Mouse (Mus musculus) neural tube, embryonic 14.5 days (tissue): Measurements from ENCODE around the gene Gm10188. TPM values are rescaled to one million over a fixed set of nuclear protein-coding genes. Genes with fewer than 3 reads are reported as not detected.

Experiments
- ATAC-seq: fragments of 200-750 bp; cut with Nextera tagmentation; 2 replicates; pipeline ENCODE4 v1.8.0; 2017; ENCODE audit warnings: low read depth, mild to moderate bottlenecking, moderate TSS enrichment, moderate library complexity
- H3K27ac ChIP-seq: fragments of 300-500 bp; sonication (generic); 2 replicates; pipeline ENCODE4 v1.5.1; 2014; ENCODE audit warnings: low read depth, mild to moderate bottlenecking, control low read depth, low read length, moderate library complexity, mixed read lengths
- H3K27me3 ChIP-seq: fragments of 300-500 bp; sonication (generic); 2 replicates; pipeline ENCODE4 v1.6.1; 2014; ENCODE audit warnings: low read length; ENCODE audit not compliant: control insufficient read depth, insufficient read depth
- H3K36me3 ChIP-seq: fragments of 300-500 bp; sonication (generic); 2 replicates; pipeline ENCODE4 v1.6.1; 2014; ENCODE audit warnings: low read length, mixed read lengths; ENCODE audit not compliant: control insufficient read depth, insufficient read depth
- H3K4me1 ChIP-seq: fragments of 300-500 bp; sonication (generic); 2 replicates; pipeline ENCODE4 v1.6.1; 2014; ENCODE audit warnings: low read length; ENCODE audit not compliant: control insufficient read depth, insufficient read depth
- H3K4me2 ChIP-seq: fragments of 300-500 bp; sonication (generic); 2 replicates; pipeline ENCODE4 v1.6.1; 2014; ENCODE audit warnings: mild to moderate bottlenecking, low read depth, low read length, control low read depth
- H3K4me3 ChIP-seq: fragments of 300-500 bp; sonication (generic); 2 replicates; pipeline ENCODE4 v1.5.1; 2014; ENCODE audit warnings: low read depth, low read length, control low read depth, mixed read lengths
- H3K9ac ChIP-seq: fragments of 300-500 bp; sonication (generic); replicated peaks from 2 replicates; pipeline ENCODE4 v1.6.1; 2014; ENCODE audit warnings: low read depth, mild to moderate bottlenecking, control low read depth, low read length, mixed read lengths
- H3K9me3 ChIP-seq: fragments of 300-500 bp; sonication (generic); 2 replicates; pipeline ENCODE4 v1.6.1; 2016; ENCODE audit warnings: low read length; ENCODE audit not compliant: control insufficient read depth
- WGBS: fragments of 180-500 bp; shearing (Covaris S2); extraction: QIAGEN DNeasy Blood & Tissue Kit; methylation state at CpG from one replicate; pipeline ENCODE4 v1.1.7; 2014; 5-methylcytosine and 5-hydroxymethylcytosine counted together
- polyA plus RNA-seq: library from polyadenylated mRNA; unstranded; fragments of >200 nt; fragmentation: Nextera tagmentation; extraction: Ambion mirVana; gene quantifications from 2 replicates; pipeline ENCODE4 v1.2.1, GENCODE M21; 2014

The Gm10188 gene
- polyA plus RNA-seq, 1 experiment from 2014 or later: 0.74 TPM

DNA sequence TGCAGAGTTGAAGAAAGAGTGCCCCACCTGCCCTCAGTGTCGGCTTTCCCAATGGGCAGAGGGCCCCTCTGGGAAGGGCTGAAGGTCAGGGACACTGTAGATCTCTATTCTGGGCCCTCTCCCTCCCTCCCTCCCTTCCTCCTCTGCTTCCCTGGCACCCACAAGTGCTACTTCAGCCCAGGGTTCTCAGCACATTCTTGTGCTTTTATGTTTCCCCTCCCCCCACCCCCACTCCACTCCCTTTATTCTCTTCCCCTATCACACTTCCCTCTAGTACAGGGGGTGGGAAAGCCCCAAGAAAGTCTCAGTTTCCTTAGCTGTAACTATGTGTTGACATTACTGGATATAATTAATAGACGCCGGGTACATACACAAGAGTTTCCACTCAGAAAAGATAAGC is 34.9 kb downstream of the Gm10188 start:
- peaks cover 56% of the 10 kb centered on the region for H3K4me1 ChIP-seq
- H3K27ac ChIP-seq: no peak overlapping the region
- ATAC-seq: no peak
- no peaks in the 10 kb centered on the region for H3K36me3 ChIP-seq
- 0 out of 2 replicates have a peak overlapping the region, but pooled peaks have one; percentile 8 for H3K9ac ChIP-seq
- 52% methylated on average over 3 of the region's 3 CpGs for WGBS
- H3K27me3 ChIP-seq: no peaks in the 10 kb centered on the region
- peak overlapping the region; percentile 94; the same call in 1 of the 2 replicates for H3K4me3 ChIP-seq
- peak overlapping the region; percentile 68; the same call in 1 of the 2 replicates for H3K4me2 ChIP-seq
- no peaks in the 10 kb centered on the region for H3K9me3 ChIP-seq

GRCm38 (mm10) chr1:132193806-132194205 is 35.8 kb downstream of the Gm10188 start:
- 46% methylated on average over 3 of the region's 3 CpGs for WGBS
- H3K27me3 ChIP-seq: no peaks in the 10 kb centered on the region
- H3K36me3 ChIP-seq: no peaks in the 10 kb centered on the region
- peaks cover 56% of the 10 kb centered on the region for H3K4me1 ChIP-seq
- no peaks in the 10 kb centered on the region for H3K9me3 ChIP-seq
- no peak overlapping the region for H3K27ac ChIP-seq
- H3K4me2 ChIP-seq: peak overlapping the region; percentile 68
- peak overlapping the region; percentile 94 for H3K4me3 ChIP-seq
- H3K9ac ChIP-seq: no peak overlapping the region; the same call in 1 of the 2 replicates
- ATAC-seq: no peak

DNA sequence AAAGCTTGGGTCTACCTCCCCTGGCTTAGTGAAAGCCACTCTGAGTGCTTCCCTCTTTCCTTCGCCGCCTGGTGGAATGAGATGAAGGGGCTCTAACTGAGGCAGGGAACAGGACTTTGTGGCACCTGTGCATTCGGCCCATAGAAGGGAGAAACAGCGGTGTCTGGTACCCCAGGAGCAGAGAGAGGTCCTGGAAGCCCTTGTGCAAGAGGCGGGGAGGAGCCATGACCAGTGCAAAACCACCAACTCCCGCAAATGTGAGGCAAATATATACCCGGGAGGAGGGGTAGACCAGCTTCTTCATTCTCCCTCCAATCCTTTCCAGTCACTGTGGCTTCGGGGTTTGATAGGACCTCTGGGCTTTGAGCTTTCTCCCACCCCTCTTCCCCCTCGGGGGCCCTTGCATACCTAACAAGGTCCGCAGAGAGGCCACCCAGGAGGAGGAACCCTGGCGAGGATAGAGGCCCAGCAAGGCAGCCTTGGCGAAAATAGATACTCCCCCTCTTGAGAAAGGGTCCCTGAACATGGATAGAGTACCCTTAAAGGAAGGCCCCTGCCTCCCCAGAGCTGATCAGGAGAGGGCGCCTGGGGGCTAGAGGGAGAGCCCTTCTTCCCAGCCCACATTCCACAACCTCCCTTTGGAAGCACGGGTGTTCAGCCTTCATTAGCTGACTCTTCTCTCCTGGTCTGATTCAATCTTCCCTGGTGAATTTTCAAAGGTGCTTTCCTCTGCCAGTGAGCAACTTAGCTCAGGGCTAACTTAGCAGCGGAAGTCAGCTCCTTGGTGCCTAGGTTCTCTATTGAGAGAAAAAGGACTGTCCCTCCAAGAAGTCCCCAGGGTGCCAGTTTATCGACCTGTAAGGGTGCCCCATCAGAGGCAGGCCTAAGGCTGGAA is 37.5 kb downstream of the Gm10188 start:
- H3K9ac ChIP-seq: peak overlapping the region; percentile 99
- peak; percentile 26 for ATAC-seq
- 2% methylated on average over 16 of the region's 16 CpGs for WGBS
- H3K4me3 ChIP-seq: peak overlapping the region; percentile 94
- peak overlapping the region; percentile 99 for H3K27ac ChIP-seq
- H3K27me3 ChIP-seq: no peaks in the 10 kb centered on the region
- H3K4me1 ChIP-seq: peaks cover 47% of the 10 kb centered on the region
- peak overlapping the region; percentile 68 for H3K4me2 ChIP-seq
- no peaks in the 10 kb centered on the region for H3K9me3 ChIP-seq
- no peaks in the 10 kb centered on the region for H3K36me3 ChIP-seq

DNA sequence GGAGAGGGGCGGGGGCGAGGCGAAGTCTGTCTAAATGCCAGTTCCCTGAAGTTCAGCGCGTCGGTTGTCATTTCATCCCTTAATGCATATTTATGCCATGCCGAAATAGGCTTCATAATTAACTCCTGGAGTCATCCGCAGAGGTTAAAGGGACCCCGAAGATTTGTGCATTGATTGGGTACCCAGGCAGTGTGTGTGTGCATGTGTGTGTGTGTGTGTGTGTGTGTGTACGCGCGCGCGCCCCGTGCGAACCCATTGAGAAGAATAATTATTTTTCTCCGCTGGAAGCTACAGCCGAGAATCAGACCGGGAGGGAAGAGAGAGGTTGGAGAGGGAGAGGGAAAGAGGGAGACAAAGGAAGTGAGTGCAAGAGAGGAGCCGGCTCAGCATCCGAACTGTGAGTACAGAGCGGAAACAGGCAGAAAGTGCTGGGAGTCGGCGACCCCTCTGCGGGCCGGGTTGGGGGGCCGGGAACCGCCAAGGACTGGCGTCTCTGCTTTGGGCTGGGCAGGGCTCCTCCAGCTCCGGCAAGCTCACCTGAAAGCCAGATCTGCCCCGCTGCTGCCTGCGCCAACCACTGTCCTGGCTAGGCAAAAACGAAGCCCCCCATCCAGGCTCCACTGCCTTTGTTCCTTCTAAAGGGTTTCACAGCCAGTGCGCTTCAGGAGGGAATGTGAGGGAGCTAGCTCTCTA is 38.3 kb downstream of the Gm10188 start, which contains the start of the genes Lemd1 and AC124108.1:
Gene Lemd1 (plus strand): TSS at position 339 of the 693 bp plus-strand sequence.
Gene AC124108.1 (plus strand): TSS at position 365 of the 693 bp plus-strand sequence.
- Histone ChIP-seq H3K27ac (peak within 1 kb of the TSS; percentile 99), H3K4me3 (peak within 1 kb of the TSS; percentile 94), H3K4me1 (peaks cover 40% of the 10 kb centered on the region), H3K27me3 (no peaks in the 10 kb centered on the region), H3K9ac (peak within 1 kb of the TSS; percentile 99), H3K36me3 (no peaks in the 10 kb centered on the region), H3K4me2 (peak within 1 kb of the TSS; percentile 68), H3K9me3 (no peaks in the 10 kb centered on the region)
- ATAC-seq: peak; percentile 55
- WGBS: under 1% methylated on average over 34 of the region's 34 CpGs

DNA sequence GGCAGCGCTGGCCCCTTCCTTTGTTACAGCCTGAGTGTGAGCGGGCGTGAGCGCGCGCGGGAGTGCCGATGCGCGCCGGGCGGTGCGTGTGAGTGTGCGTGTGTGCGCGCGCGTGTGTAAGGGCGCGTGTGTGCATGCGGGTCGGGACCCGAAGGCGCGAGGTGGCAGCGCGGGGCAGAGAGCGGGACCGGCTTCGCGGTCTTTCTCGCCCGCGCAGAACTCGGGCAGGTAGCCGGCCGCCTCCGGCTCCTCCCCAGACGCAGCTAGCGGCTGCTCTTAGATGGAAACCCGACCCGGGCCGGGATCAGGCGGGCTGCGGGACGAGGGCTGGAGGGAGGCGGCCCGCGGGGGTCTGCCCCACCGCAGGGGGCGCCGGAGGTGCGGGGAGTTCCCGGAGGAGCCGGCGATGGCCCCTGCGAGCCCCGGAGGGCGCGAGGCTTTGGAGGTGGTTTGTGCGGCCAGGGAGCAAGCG is 38.9 kb downstream of the Gm10188 start:
- Histone ChIP-seq H3K9ac (peak overlapping the region; percentile 99), H3K36me3 (no peaks in the 10 kb centered on the region), H3K27ac (peak overlapping the region; percentile 99), H3K9me3 (no peaks in the 10 kb centered on the region), H3K4me1 (peaks cover 35% of the 10 kb centered on the region), H3K4me3 (peak overlapping the region; percentile 94), H3K4me2 (peak overlapping the region; percentile 68), H3K27me3 (no peaks in the 10 kb centered on the region)
- peak; percentile 36 for ATAC-seq
- under 1% methylated on average over 45 of the region's 62 CpGs for WGBS

GRCm38 (mm10) chr1:132190040-132190513 is 39.5 kb downstream of the Gm10188 start:
- Histone ChIP-seq H3K4me1 (peaks cover 29% of the 10 kb centered on the region), H3K9ac (peak overlapping the region; percentile 99), H3K4me2 (peak overlapping the region; percentile 68), H3K27ac (peak overlapping the region; percentile 99), H3K9me3 (no peaks in the 10 kb centered on the region), H3K4me3 (peak overlapping the region; percentile 94), H3K27me3 (no peaks in the 10 kb centered on the region), H3K36me3 (no peaks in the 10 kb centered on the region)
- peak; percentile 78 for ATAC-seq
- WGBS: under 1% methylated on average over 39 of the region's 50 CpGs

GRCm38 (mm10) chr1:132189231-132189630 is 40.3 kb downstream of the Gm10188 start:
- Histone ChIP-seq H3K36me3 (no peaks in the 10 kb centered on the region), H3K4me1 (peaks cover 20% of the 10 kb centered on the region), H3K4me3 (peak overlapping the region; percentile 94; the same call in 1 of the 2 replicates), H3K27me3 (no peaks in the 10 kb centered on the region), H3K4me2 (peak overlapping the region; percentile 68), H3K27ac (peak overlapping the region; percentile 99), H3K9ac (peak overlapping the region; percentile 99; the same call in 1 of the 2 replicates), H3K9me3 (no peaks in the 10 kb centered on the region)
- no peak for ATAC-seq
- 42% methylated on average over 4 of the region's 4 CpGs for WGBS

DNA sequence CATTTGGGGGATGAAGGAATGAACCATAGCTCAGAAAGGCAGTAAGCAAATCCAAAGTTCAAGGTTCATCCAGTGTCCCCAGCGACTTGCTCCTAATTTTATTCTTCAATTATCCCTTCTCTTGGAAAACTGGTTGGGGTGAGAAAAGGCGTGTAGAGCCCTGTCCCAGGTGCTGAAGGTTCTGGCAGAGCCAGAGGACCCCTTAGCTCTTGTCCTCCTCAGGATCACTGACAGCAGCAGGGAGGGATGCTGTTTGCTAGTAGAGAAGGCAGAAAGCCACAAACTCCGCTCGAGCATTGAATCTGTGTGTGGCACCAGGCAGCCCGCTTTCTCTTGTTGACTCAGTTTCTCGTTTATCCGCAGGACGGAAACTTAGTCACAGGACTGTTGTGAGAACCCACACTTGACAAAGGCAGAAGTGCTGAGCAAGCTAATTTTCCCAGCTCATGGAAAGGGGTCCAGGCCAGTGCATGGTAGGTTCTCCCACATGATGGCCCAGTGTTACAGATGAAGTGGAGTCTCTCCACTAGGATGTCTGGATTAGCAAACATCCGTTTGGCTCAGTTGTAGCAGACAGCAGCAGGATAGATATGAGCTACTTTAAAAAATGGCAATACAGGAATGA is 41.0 kb downstream of the Gm10188 start:
- ATAC-seq: no peak
- Histone ChIP-seq H3K36me3 (no peaks in the 10 kb centered on the region), H3K9me3 (no peaks in the 10 kb centered on the region), H3K4me1 (peaks cover 14% of the 10 kb centered on the region), H3K27me3 (no peaks in the 10 kb centered on the region), H3K4me3 (no peak overlapping the region), H3K9ac (no peak overlapping the region), H3K27ac (no peak overlapping the region), H3K4me2 (no peak overlapping the region)
- WGBS: 63% methylated on average over 9 of the region's 9 CpGs
